Mouse (Mus musculus) frontal cortex, adult (tissue): ENCODE measurements around the gene Ufc1.
A peak's percentile ranks its signal among the peaks of the same experiment; 100 is the strongest.
"Not testable (repeated sequence)": the region's sequence is repeated elsewhere in the genome, so short reads cannot be mapped to it uniquely, and the experiment has no call there.

Experiments used
- ATAC-seq: cut with Nextera tagmentation; 2 replicates; pipeline ENCODE4 v1.9.2; 2017; ENCODE audit warnings: mild to moderate bottlenecking, moderate library complexity, mixed read lengths; ENCODE audit not compliant: low TSS enrichment

Ufc1 gene

DNA sequence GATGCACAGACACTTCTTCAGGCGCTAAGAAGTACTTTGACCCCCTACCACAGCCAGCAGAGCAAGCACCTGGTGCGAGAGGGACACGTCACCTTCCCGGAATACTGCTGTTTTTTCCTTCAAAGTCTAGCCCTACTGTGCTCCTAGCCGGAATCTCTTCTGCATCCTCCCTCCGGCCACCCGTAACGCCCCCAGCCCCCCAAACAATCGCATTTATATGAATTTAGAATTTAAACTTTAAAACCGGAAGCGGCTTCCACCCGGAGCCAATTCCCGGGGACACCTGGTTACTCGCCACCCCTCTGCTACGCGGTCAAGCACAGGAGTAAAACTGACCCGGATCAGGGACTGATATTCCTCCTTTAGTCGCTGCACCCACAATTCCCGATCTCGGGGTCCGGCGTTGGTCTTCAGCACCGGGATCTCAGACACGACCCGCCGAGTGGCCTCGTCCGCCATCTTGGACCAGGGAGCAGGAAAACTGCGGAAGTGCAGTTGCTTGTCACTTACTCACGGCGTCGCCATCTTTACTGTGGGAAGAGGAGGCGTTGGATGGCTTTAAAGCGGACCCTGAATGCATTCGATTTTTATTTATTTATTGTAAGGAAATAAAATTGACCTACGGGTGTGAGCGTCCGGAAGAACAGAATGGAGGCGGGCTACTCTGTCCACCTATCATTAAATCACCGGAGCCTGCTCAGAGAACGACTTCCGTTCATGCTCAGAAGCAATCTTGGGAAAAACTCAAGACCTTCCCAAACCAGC lies at the start of gene Ufc1:
Gene Ufc1 (minus strand): TSS at position 727 of the 765 bp plus-strand sequence.
- peak; percentile 84 for ATAC-seq

DNA sequence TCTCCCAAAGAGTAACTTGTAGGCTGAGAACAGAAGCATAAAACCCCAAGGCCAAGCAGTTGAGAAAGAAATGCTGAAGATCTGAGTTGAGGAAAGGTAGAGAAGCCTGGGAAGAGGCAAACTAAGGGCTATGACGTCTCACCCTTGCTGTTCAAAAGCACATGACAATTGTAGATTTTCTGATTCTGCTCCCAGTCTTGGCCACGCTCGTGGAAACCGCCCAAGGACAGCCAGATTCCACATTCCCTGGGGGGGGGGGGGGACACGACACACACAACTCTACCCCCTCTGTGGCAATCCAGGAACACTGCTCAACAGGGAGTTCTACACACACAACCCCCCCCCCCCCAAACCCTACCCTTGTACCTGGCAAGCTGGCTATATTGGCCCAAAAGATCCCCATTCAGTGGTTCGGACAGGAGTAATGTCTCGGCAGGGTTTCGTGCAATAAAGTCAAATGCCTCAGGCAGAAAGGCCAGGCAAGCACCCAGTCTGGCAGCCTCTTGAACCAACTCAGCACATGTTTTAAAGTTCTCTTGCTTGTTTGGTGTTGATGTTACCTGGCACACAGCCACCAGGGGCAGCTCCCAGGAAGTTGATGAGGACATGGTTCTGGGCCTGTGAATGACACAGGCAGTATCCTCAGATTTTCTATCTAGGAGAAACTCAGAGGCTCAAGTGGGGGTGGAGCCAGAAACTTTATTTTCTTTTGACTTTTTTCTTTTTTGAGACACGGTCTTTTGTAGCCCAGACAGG lies 49.3 kb upstream of the Ufc1 start:
- no peak for ATAC-seq

DNA sequence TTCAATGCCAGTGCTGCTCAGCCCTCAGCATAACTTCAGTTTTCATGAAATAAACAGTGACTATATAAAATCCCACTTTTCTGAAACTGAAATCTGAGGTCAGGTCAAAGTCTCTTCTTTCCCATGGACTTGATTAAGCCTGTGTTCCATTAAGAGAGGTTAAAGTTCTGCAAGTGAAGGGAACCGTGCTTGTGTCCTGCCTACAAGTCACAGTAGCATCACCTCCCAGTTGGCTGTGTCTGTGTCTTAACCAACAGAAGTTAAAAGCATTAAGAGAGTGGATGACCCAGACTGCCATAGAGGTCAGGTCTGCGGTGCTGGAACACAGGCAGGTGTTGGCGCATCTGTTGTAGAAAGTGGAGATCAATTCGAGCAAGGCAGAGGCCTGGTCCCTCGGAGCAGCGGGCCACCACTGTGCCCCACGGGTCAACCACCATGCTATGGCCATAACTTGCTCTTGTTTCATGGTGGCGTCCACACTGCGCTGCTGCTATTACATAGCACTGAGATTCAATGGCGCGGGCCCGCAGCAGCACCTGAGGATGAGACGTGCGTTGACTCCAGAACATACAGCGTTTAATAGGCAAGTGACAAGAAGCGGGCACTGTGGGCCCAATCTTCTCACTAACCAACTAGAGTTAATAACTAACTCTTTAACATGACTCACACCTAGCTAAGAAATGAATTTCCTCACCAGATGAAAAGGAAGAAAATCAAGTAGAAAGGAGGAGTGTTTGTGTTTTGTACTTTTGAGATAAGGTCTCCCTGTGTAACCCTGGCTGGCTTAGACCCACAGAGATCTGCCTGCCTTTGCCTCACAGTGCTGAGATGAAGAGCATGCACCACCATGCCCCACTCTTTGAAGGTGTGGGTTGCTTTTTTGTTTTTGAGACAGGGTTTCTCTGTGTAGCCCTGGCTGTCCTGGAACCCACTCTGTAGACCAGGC lies 47.7 kb upstream of the Ufc1 start:
- no peak for ATAC-seq

DNA sequence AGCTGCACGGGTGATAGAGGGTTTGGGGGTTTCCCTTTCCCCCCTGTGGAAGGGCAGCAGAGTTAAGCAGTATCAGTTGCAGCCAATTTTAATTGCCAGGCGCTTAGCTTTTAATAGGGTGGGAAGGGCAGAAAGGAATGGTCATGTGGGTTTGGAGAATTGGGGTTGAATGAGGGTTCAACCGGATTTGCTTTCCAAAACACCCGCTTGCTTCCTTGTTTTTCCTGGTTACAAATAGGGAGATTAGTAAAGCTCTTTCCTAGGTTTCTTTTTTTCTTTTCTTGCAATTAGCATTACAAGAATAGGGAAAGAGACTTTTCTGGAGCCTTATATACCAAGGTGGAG lies 35.4 kb upstream of the Ufc1 start:
- ATAC-seq: no peak

DNA sequence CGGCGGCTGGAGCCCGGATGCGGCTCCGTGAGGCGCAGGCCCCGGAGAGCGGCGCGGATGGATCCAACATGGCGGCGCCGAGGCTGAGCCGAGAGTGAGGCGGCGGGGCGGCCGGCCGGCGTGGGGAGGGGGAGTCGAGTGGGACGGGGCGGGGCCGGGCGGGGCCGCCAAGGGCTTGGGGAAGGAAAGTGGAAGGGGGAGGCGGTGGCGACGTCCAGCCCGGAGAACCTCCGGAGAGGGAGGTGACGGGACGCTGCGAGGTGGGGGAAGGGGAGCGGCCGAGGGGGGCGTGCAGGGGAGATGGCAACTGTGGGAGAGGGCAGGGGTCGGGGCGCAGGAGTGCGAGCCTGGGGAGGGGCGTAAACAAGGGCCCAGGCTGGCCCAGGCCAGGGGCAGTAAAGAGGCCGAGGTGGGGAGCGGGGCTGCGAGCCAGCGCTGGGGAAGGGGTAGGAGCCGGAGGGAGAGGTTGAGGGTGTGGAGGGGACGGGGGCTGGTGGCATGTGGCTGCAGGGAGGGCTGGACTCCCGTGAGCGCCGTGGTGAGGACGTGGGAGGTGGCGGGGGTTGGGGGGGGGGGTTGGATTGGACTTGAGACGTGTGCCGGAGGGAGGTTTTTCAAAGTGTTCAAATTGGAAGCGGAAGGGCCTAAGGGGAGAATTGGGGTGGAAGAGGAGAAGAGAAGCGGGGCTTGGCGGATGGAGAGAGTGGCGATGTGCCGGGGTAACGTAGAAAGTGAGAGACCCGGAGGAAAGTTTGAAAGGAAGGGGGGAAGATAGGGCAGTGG lies 34.8 kb upstream of the Ufc1 start:
- peak; percentile 45 for ATAC-seq

DNA sequence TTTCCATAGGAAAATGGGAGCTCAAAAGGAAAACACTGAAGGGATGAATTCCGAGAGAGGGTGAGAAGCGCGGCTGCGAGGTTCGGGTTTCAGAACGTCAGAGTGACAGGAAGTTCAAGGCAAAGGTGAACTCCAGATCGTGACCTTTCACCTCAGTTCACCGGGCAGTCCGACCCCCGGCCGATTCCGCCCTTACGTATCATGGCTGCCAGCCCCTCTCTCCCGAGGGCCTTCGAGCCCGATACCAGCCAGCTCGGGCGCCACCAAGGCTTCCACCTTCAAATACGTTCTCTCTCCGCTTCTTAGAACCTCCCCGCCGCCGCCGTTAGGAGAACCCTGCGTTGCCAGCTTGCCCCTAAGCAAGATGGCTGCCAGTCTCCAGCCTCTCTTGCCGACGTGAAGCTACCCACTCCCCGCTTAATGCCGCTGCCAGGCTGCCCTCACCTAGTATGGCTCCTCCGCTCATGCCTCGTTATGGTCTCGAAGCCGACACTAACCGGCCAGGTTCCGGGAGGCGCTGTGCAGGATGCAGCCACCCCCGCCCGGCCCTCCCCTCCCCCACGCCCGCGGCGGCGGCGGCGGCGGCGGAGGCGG lies 34.1 kb upstream of the Ufc1 start, which contains the start of gene Dedd:
Gene Dedd (plus strand): TSS at position 307 of the 594 bp plus-strand sequence.
- ATAC-seq: peak; percentile 90

DNA sequence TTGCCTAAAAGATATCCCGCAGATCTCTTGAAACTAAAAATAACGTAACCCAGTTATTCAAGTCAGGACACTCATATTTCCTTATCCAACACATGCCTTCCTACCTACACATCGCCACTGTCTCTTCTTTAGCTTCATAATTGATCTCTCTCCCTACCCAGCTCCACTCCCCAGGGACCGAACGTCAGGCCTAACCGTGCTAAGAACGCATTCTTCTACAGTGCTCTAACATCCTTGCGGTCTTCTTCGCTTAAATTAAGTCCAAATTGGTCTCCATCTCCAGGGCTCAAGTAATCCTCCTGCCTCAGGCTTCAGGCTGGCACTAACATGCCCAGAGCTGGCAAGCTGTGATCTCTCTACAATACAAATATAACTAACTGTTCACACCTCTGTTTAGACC lies 33.4 kb upstream of the Ufc1 start:
- no peak for ATAC-seq

DNA sequence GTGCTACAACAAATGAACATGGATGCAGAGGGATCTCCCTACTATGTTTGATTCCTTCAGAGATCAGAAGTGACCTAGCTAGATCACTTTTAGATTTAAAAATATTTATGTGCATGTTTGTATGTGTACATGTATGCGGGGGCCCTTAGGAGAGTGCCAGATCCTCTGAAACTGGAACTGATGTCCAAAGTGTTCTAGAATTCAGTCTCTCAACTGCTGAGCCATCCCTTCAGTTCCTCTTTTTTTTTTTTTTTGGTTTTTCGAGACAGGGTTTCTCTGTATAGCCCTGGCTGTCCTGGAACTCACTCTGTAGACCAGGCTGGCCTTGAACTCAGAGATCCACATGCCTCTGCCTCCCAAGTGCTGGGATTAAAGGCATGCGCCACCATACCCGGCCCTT lies 31.8 kb upstream of the Ufc1 start:
- ATAC-seq: not testable (repeated sequence)

DNA sequence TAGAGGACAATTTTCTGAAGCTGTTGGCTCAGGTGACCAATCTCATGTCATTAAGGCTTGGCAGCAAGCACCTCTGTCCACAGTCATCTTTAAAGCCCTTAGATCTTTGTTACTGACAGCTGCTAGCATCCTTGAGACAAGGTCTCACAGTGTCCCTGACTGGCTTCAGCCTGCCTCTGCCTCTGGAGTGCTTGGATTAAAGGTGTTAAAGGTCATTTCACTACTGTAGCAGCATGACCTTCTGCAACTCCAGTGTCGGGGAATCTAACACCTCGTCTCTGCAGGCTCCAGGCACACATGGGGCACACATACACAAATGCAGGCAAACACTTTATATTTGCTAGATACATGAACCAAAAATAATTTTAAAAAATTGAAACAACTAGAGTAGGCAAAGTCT lies 30.7 kb upstream of the Ufc1 start:
- no peak for ATAC-seq

DNA sequence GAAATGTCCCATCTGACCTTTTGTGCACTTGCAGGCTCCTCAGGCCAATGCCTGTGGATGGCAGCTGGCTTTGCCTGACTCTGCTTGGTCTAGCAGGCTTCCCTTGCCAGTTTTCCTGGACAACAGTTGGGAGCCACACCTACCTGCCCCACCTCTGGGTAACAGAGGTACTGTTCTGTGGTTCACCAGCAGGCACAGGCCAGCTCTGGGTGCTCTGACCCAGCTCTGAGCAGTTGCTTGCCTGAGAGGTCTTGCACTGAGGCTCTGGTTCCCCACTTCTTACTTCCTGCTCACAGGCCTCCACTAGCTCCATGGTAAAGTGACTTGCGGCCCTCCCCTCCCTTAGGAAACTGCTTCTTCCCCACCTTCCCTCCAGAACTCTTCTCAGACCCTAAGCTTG lies 27.2 kb upstream of the Ufc1 start:
- ATAC-seq: no peak

DNA sequence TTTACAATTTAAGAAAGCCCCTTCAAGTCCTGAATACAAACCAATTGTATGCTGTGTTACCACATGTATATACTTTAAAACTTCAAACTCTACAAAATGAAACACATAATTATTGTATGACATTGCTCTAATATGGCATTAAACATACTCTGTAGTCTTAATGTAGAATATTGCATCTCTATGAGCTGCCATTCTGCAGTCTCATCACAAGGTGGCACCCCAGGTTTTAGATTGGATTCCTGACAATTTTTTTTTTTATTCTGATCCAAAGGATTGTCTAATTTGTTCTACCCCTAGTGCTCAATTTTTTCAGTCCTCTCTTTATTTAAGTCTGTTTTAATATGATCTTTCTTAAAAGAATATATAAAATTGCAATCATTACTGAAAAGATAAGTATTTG lies 26.6 kb upstream of the Ufc1 start:
- ATAC-seq: no peak

DNA sequence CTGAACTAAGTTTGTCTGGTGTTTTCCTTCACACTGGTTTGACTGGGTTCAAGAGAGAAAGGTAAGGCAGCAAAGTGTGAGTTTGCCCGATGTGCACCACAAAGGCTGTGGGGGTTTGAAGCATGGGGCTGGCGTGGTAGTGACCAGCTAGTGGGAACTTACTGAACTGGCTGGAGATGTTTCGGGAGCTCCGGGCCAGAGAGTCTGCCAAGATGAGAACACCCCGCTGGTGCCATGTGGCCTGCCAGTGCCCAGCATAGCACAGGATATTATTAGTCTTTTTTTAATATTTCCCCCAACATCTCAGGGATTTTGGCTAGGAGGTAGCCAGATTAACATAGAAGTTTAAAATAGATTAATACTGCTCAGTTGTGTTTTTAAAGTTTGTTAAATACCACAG lies 25.3 kb upstream of the Ufc1 start:
- no peak for ATAC-seq

DNA sequence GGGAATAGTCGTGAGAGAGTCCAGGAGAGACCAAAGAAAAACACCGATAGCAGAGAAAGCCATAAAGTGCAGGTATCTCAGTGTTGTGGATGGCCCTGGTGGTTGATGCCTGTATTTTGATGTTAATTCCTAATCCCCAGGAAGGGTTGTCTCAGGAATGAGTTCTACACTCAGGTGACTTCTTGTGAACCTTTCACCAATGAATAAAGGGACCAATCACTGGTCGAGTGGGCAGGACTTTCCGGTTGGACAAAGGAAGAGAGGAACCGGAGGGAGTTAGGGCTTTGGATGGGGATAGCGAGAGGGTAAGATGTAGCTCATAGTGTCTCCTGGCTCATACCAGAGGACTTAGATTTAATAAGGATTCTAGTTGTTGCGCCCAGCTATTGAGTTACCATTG lies 24.9 kb upstream of the Ufc1 start:
- no peak for ATAC-seq

DNA sequence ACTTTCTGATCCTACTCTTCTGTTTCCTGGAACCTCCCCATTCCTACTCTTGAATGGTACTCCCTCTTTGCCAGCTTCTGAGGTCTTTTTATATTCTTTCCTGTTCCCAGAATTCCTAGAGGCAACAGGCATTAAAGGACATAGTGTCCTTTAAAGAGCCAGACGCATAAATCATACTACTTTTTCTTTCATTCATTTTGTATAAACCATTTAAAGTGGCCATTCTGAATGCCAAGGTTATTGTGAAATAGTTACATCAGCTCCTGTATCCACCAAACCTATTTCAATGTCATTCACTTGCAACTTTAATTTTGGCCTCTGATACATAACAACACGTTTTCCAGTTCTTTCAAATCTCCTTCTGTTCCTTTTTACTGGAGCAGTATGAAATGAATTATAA lies 14.5 kb upstream of the Ufc1 start:
- ATAC-seq: no peak

DNA sequence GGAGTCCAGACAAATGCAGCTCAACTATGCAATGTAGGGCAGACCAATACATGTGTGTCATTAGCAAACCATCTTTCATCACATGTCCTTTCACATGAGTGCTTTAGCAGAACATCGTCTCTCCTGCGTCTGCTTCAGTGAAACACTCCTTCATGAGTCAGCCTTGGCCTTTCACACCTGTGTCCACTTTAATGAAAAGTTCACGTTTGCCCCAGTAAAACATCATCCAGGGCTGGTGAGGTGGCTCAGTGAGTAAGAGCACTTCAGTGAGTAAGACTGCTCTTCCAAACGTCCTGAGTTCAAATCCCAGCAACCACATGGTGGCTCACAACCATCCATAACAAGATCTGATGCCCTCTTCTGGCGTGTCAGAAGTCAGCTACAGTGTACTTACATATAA lies 11.3 kb upstream of the Ufc1 start:
- ATAC-seq: not testable (repeated sequence)

DNA sequence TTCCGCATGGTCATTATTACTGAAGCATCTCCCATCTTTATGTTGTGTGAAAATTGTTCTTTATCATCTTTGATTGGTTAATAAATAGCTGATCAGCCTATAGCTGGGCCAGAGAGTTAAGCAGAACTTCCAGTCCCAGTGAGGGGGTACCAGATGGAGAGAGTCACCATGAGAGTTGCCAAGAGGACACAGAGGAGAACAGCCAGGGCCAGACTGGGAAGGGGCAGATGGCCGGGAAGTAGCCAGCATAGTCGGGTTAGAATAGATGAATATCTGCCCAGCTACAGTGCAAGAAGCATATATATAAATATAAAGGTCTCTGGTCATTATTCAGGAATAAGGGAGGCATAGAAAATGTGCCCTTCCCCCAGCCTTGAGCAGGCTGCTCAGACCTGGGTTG lies 3.4 kb upstream of the Ufc1 start:
- no peak for ATAC-seq

DNA sequence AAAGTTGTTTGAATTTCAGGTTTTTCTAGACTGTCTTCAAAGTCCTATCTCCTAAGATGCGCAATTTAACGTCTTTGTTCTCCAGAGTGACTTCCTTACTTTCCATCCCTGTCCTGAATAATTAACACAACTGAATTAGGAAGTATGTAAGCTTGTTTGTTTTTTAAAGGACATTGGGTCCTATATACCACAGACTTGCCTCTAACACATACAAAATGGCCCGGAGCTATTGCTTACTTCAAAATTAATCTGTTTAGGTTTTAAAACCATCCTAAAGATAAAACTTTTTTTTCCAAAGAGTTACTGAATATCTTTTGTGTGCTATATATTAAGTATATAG lies 209 bp upstream of the Ufc1 start:
- ATAC-seq: 0 out of 2 replicates have a peak, but pooled peaks have one; percentile 6

DNA sequence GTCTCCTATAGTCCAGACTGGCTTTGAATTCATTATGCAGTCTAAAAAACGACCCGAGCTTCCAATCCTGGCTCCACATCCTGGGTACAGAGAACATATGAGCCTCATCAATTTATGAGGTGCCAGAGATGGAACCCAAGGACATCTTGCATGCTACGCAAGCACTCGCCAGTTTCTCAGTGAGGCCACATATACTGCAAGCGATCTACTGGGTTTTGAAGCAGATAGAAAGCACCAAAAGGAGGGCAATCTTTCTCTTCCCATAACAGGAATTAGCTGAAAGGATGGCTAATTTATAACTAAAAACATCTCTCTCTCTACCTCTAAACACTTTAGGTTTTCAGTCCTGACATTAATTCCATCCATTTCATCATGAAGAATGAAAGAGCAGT lies 922 bp downstream of the Ufc1 start:
- ATAC-seq: peak; percentile 24; the same call in 1 of the 2 replicates

DNA sequence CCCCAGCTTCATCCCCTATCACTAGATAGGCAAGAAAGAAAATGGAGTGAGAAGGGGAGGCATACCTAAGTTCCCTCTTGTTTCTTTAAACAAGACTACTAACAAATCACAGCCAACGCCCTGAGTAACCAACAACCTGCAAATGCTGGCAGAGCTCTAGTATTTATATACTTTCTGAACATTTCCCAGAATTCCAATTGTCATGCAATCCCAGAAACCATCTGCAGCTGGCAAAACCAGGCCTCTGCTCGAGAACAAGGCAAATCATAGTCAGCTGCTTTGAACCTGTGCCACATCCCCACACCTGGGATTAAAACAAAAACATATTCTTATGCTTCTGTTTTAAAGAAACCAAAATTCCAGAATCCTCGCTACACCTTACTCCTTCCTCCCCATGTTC lies 1.5 kb downstream of the Ufc1 start:
- no peak for ATAC-seq

DNA sequence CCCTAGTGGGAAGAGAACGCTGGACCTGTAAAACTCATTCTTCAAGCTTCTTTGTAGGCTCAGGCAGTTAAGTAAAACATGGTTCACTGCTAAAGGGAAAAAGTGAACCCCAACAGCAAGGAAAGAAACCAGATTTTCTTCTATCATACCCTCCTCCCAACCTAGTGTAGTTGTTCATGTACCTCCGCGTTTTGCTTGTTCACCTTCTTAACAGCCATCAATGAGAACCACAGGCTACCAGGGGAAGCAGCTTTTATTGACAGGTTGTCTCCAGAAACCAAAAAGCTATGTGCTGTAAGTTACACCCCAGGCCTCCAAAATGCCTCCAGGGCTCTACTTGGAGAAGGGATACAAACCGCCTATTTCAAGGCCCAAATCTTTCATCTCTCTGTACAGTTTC lies 6.5 kb downstream of the Ufc1 start:
- ATAC-seq: no peak
